Mouse (Mus musculus) adrenal gland, postnatal 36 days (tissue): ENCODE data around the gene Iqcf1. TPM values are rescaled to one million over a fixed set of nuclear protein-coding genes. Genes with fewer than 3 reads are reported as not detected.
A peak's percentile ranks its signal among the peaks of the same experiment; 100 is the strongest.

Source experiments
- DNase-seq, 2 experiments: peaks; one replicate each; pipeline ENCODE4 v3.0.0; 2021; ENCODE audit warnings: mixed read lengths in 1 of 2
- long read RNA-seq, 2 experiments: library from polyadenylated mRNA; stranded (forward); transcript quantifications; one replicate each; pipeline ENCODE4 v2.0.0; 2021; ENCODE audit warnings: borderline sequencing depth in 2 of 2
- total RNA-seq, 2 experiments: library from RNA; stranded (reverse); gene quantifications; 2 replicates each; pipeline ENCODE4 v1.2.3; 2021

The Iqcf1 gene
- not detected for total RNA-seq
- long read RNA-seq, experiment 1, result 0 reads
- long read RNA-seq, experiment 2, result 0 reads

- DNase-seq, result peak in 1 of 2 experiments; percentile 27
Measured at GRCm38 (mm10) chr9:106499667-106500066, at the start of gene Iqcf1. Iqcf1 (plus strand) TSS chr9:106499967.

GRCm38 (mm10) chr9:106450661-106451060 is 49.1 kb upstream of the Iqcf1 start:
- peak; percentile 81 to 86 for DNase-seq

GRCm38 (mm10) chr9:106451298-106451697 is 48.5 kb upstream of the Iqcf1 start:
- no peak for DNase-seq

- no peak for DNase-seq
Measured at GRCm38 (mm10) chr9:106451899-106452298, 47.9 kb upstream of the Iqcf1 start.

- DNase-seq, result no peak
Measured at GRCm38 (mm10) chr9:106452351-106452750, 47.4 kb upstream of the Iqcf1 start.

- DNase-seq, result peak in 1 of 2 experiments; percentile 55
Measured at GRCm38 (mm10) chr9:106452821-106453220, 46.9 kb upstream of the Iqcf1 start.

GRCm38 (mm10) chr9:106453271-106454070 is 46.3 kb upstream of the Iqcf1 start, which contains the start of gene Pcbp4:
Pcbp4 (plus strand) TSS chr9:106453291.
- DNase-seq, result peak; percentile 67 to 73

- DNase-seq, result no peak
Measured at GRCm38 (mm10) chr9:106454071-106454761, 45.6 kb upstream of the Iqcf1 start.

GRCm38 (mm10) chr9:106454888-106455681 is 44.7 kb upstream of the Iqcf1 start:
- DNase-seq, result no peak

GRCm38 (mm10) chr9:106456325-106457162 is 43.2 kb upstream of the Iqcf1 start:
- DNase-seq, result no peak

- DNase-seq, result no peak
Measured at GRCm38 (mm10) chr9:106457163-106457559, 42.6 kb upstream of the Iqcf1 start.

- DNase-seq, result no peak
Measured at GRCm38 (mm10) chr9:106457920-106458319, 41.8 kb upstream of the Iqcf1 start.

GRCm38 (mm10) chr9:106459946-106460345 is 39.8 kb upstream of the Iqcf1 start:
- no peak for DNase-seq

- DNase-seq, result no peak
Measured at GRCm38 (mm10) chr9:106460401-106461025, 39.3 kb upstream of the Iqcf1 start.

GRCm38 (mm10) chr9:106461026-106461415 is 38.7 kb upstream of the Iqcf1 start:
- DNase-seq, result no peak

- DNase-seq, result no peak
Measured at GRCm38 (mm10) chr9:106461641-106462429, 37.9 kb upstream of the Iqcf1 start.

GRCm38 (mm10) chr9:106462430-106462800 is 37.4 kb upstream of the Iqcf1 start:
- no peak for DNase-seq

GRCm38 (mm10) chr9:106463122-106464063 is 36.4 kb upstream of the Iqcf1 start:
- DNase-seq, result no peak
